Mouse (Mus musculus) cortical plate, adult 2 months (tissue): ENCODE results near the gene Dcaf1.

Source experiments
- CTCF ChIP-seq: fragments of 200-500 bp; IDR thresholded peaks from 2 replicates; pipeline ENCODE4 v1.5.1; 2011; ENCODE audit warnings: mild to moderate bottlenecking, control low read depth, low read length; ENCODE audit not compliant: insufficient read depth; ENCODE audit errors: extremely low read depth
- POLR2A ChIP-seq: fragments of 200-500 bp; IDR thresholded peaks from 2 replicates; pipeline ENCODE4 v1.6.1; 2011; ENCODE audit warnings: mild to moderate bottlenecking, low read length, control low read depth; ENCODE audit not compliant: insufficient read depth; ENCODE audit errors: extremely low read depth

DNA sequence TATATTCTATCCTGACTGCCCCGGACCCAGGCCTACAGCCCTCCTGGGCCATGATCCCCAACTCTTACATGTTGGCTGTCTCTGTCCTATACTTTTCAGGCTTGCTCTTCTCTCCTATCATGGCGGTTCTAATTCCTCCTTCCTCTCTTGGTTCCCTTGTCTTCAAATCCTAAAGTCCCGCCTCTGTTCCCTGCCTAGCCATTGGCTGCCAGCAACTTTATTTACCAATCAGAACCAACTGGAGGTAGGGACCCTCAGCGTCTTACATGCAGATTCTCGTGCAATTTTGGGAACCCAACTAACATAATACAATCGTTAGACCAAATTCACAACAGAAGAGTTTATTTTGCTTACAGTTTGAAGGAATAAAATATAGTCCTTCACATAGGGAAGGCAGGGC lies 21.1 kb downstream of the Dcaf1 start:
- no peak for TF ChIP-seq CTCF
- no peak for TF ChIP-seq POLR2A
